15 mouse cellular contexts compared by ENCODE assay signal in genomic region chr11:86438261-86438660, GRCm38 (mm10).
"Had no signal": no experiment of that assay in that cellular context is flagged by ENCODE, and none has a peak within 500 bp of the region (broad histone marks: within the 10 kb centered on the region; RNA-seq: fewer than 3 reads in every experiment).

No protein-coding gene starts in this region.

- ATAC-seq: intestine, embryonic 15.5 days; liver, postnatal 0 days; midbrain, embryonic 16.5 days had no signal

- H3K9me3 ChIP-seq: intestine, embryonic 15.5 days; limb, embryonic 12.5 days; liver, embryonic 13.5 days; lung, embryonic 15.5 days; megakaryocyte, embryonic 14.5 days had no signal

- H3K4me1 ChIP-seq: intestine, embryonic 15.5 days; liver, embryonic 13.5 days; lung, embryonic 15.5 days had no signal

- H3K36me3 ChIP-seq: intestine, embryonic 15.5 days; limb, embryonic 12.5 days; liver, embryonic 13.5 days; lung, embryonic 15.5 days had no signal

- H3K4me3 ChIP-seq: intestine, embryonic 15.5 days; limb, embryonic 12.5 days; liver, embryonic 13.5 days; lung, embryonic 15.5 days; megakaryocyte, embryonic 14.5 days had no signal

- H3K4me2 ChIP-seq: limb, embryonic 12.5 days; liver, embryonic 13.5 days; lung, embryonic 15.5 days; midbrain, embryonic 11.5 days had no signal

- DNase-seq: kidney, adult 18-20 months; kidney, postnatal 10 days; liver; liver, embryonic 13.5 days; liver, postnatal 0 days; lung, postnatal 14 days; thymus, postnatal 4 days had no signal

- H3K9ac ChIP-seq: intestine, embryonic 15.5 days; limb, embryonic 12.5 days; liver, embryonic 13.5 days; liver, postnatal 0 days; lung, embryonic 15.5 days had no signal

- H3K27me3 ChIP-seq: intestine, embryonic 15.5 days; limb, embryonic 12.5 days; liver, embryonic 13.5 days had no signal

- H3K27ac ChIP-seq: intestine, embryonic 15.5 days; limb, embryonic 12.5 days; liver, embryonic 13.5 days; lung, embryonic 15.5 days; macrophage; stomach, postnatal 0 days had no signal
